Mouse (Mus musculus): ENCODE results near the gene Peli3.

DNA sequence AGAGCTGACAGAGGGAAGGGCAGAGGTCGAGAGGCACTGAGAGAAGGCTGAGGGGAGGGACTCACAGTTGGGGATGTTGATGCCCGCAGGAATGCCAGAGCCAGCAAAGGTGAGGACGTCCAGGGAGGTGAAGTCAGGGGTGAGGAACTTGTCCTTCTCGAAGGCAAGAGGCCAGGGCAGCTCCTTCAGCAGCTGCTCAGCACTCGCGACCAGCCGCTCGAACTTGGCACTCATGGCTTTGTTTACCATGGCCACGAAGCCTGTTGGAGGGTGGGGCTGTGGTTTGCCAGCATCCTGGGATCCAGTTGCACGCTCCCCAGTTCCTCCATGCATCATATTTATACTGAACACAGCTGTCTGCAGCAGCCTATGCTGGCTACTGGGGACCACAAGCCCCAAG, 26.1 kb downstream of the Peli3 start:
- TF ChIP-seq CTCF (IDR thresholded peaks at IDR 0.05; ENCODE audit: extremely low read depth, insufficient read length, insufficient replicate concordance, low read depth, low read length) = no peak
- TF ChIP-seq POLR2A (IDR thresholded peaks at IDR 0.05; ENCODE audit: low read depth, low read length) = no peak

Measured in small intestine, adult 2 months (tissue).